Mouse (Mus musculus) frontal cortex, postnatal 25 days (tissue): ENCODE measurements around the gene Csrnp1.

ENCODE experiments used
- DNase-seq, 2 experiments: peaks; one replicate each; pipeline ENCODE4 v3.0.0; 2022; ENCODE audit warnings: low spot score in 2 of 2

Gene Csrnp1

DNA sequence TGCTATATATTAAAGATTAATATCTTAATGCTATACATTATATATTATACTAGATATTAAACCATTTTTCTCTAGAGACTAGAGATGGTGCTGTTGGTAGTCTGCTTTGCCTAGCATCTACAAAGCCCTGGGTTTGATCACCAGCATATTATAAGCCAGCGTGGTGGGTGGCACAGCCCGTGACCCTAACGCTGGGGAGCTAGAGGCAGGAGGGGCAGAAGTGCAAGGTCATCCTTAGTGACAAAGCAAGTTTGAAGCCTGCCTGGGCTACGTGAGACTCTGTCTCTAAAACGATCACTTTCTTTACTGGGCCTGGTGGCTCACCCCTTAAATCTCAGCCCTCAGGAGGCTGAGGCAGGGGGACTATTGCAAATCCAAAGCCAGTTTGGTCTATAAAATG is 18.4 kb upstream of the Csrnp1 start:
- DNase-seq = no peak

DNA sequence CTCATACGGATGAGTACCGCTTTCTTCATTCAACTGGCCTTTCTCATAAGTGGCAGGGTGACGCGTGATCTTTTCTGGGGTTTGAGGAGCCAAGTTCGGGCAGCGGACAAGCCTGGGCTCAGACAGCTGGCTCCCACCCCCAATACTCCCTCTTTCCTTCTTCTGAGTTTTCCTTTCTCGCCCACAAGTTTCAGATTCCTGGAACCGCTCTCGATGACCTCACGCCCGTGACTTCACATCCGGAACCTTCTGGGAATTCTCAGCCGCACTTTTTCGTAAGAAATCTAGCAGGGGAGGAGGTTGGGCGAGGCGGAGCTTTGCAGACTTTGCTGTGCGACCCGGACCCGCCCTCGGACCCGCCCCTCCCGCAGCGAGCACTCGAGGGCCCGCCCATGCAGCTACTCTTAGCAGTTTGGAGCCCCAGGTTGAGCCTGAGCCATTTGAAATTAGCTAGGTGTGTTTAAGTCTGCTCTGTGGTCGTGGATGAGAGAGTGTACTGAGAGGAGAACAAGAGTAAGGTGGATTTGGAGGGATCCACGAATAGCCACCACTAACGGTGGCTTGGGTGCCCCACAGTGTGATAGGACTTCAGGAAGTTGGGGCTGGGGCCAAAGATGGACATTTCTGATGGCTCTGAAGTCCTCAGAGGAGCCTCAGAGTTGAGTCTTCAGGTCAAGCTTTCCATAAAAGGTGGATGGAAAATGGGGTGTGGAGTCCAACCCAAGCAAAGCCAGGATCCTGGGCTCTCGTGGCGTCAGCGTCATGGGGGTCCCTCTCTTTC is 17.7 kb upstream of the Csrnp1 start:
- DNase-seq = no peak

DNA sequence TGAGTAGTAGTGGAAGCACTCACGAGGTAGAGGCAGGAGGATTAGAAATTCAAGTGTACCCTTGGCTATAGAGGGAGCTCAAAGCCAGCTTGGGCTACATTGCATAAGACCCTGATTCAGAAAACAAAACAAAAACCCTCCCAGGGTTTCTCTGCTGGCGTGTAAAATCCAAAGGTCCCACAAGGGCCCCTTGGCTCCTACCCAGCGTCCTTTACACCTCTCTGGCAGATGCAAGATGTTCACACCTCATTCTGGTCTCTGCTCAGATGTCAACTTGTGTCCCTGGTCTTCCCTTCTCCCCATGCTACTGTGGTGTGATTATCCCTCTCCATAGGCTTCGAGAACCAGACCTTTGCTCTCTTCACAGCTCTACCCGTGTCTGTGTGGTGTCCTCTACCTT is 16.3 kb upstream of the Csrnp1 start:
- no peak for DNase-seq

DNA sequence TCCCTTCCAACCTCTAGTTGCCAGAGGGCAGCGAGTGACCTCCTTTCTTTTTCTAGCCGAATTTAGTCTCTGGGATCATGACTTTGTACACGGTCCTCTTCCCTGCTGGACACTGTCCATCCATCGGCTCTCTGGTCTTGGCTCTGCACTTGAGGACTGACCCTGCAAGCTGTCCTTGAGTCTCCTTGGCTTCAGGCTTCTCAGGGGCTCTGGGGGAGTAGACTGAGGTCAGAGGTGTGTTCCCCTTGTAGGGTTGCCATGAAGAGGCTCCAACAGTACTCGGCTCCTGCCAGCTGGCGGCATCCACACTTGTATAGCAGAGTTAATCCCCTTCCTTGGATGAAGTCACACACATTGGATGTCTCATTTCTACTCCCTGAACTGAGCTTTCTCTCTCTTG is 15.2 kb upstream of the Csrnp1 start:
- DNase-seq = no peak

DNA sequence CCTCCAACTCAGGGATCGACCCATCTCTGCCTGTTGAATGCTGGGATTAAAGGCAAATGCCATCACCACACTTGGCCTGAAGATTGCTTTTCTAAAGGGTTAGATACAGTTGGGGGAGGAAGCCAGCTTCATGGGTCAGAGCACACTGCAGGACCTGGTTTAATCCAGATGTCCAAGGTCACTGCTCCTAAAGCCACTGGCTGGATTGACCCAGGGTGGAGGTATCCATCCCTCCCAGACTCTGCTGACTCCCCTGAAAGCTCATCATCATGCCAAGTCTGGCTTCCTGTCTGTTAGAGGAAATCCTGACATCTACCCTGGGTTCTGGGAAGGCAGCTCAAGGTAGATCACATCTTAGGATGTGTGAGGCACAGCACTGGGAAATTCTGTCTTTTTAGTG is 14.3 kb upstream of the Csrnp1 start:
- DNase-seq = no peak

DNA sequence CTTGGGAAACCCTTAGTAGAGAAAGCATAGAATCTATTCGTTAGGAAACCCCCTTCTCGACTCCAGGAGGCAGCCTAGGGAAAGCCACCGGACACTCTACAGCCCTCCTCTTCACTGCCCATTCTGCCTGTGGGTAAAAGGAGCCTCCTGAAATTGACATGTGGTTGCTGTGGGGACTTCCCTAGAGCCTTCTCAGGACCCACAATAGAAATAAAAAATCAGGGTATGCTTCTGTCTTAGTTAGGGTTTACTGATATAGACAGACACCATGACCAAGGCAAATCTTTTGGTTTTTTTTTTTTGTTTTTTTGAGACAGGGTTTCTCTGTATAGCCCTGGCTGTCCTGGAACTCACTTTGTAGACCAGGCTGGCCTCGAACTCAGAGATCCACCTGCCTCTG is 11.6 kb upstream of the Csrnp1 start:
- no peak for DNase-seq

DNA sequence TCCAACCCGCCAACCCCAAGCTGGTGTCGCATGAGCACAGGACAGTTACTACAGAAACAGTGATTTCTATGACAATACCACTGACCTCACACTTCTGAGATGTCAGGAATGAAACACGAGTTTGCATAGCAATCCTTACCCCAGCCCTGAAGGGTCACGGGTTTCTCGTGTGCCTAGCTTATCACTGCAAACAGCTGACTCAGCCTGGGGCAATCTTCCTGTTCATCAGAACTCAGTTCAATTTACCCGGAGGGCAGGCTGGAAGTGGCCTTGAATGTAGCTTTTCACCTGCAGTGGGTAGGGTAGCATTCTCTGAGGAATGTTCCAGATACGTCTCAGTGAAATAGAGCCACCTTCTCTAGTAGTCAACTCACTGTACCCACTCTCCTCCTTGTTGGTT is 9.7 kb upstream of the Csrnp1 start:
- DNase-seq = no peak

DNA sequence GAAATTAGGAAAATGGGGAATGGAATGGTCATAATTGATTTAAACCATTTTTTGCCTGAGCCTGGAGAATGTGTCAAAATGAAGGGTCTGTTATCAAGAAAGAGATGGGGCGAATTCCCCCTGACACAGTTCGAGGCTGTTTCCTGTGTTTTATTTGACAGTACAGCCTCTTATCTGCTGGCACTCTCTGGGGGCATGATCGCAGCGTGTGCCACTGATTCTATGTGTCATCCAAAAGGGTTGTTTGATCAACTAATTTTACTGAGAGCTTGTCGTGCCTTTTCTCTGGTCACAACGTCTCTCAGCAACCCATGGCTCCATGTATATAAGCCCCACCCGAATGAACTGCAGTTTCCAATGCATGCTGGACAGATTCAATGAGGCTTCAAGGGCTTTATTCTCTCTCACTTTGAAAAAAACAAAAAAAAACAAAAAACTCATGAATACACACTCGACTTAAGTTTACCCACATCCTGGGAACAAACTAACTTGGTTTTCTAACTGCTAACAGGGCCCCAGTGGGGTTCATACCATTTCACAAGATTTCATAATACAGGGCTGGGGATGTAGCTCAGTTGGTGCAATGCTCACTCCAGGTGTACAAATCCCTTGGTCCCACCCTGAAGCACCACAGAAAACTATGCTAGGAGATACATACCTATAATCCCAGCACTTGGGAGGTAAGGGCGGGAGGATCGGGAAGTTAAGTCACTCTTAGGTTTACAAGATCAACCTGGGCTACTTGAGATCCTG is 8.8 kb upstream of the Csrnp1 start:
- no peak for DNase-seq

DNA sequence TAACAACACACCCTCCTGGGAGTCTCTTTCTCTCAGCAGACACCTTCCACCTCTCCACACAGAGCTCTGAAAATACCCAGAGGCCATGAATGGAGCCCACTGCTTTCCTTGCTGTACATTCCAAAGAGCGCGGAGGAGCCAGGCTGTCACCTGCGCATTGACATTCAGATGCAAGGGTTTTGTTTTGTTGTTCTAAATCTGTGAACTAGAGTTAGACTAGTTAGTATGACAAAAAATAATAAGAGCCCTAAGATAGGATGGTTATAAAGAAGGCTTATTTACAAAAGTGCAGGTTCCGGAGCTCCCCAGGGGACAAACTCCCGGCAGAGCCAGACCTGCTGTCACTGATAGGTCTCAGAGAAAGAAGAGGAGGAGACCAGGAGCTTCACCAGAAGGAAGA is 6.9 kb upstream of the Csrnp1 start:
- no peak for DNase-seq

DNA sequence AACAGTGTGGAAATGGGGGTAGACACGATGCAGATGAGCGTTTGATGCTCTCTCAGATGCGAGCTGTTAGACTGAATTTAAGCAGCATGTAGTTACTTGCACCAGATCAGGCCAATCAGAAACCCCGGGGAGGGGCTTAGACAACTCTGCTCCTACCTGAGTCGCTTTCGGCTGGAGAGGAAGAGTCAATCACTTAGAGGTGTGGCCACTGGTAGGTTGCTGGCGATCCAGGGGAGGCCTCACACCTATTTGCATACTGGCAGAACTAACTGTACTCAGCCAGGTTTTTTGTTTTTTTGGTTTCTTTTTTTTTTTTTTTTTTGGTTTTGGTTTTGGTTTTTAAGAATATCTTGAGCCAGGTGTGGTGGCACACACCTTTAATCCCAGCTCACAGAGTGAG is 3.8 kb upstream of the Csrnp1 start:
- no peak for DNase-seq

DNA sequence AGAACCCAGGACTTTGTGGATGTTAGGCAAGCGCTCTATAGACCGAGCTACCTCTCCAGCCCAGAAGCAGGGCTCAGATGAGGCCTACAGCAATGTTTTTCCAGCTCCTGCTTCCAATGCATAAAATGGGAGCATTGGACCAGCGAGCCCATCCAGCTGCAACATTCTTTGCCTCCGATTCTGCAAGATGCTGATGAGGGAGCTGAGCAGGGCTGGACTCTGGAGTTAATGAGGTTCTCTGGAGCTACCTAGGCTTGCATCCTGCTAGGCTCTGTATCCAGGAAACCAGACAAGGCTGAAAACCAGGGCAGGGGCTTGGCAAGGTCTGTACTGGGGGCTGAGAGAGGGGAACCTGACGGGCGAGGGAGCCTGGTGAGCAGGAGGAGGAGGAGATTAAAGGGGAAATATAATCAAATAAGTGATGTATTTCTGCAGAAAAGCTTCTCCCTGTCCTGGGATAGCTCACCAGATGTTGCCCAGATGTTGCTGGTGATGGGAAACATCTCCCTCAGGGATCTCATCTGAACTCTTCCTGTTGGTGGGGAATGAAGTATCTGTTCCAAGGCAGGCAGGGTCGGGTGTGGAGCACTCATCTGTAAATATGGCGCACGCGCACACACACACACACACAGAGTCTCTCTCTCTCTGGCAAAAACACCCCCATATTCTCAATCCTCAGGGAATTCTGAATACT is 1.6 kb upstream of the Csrnp1 start:
- DNase-seq = no peak

DNA sequence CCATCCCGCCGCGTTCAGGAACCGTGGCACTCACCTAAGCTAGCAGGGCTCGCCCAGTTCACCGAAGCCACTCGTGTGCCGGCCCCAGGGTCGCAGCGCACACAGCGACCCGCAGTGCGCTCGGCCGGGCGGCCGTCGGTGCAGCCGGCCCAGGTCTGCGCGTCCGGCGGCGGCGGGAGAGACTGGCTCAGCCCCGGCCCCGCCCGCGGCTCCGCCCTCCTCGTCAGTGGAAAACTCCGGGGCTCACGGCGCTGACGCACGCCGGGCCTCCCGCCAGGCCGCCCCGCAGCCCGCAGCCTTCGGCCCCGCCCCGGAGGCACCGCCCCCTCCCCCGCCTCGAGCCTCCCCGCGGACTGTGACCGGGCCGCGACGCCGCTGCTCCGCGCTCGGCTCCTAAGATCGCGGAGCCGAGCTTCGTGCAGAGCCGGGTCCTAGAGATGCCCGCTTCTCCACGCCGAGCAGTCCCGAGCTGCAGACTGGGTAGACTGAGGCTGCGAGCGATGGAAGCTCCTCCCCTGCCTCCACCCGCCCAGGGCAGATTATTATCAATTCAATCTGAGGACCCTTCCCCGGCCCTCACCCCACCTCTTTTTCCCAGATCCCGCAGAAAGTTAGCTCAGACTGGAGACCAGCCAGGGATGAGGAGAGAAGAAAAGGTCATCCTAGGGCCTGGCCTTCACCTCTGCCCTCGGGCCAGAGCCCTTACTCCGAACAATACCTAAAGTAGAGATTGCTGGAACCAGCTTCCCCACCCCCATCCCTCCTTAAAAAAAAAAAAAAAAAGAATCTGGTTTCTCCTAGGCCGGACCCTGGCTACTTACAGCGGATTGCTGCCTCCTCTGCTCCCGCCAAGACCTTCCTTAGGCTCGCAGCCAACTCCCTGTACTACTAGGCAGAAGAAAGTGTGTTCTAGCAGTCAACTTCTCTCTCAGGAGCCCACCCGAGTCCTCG is 598 bp downstream of the Csrnp1 start:
- peak; percentile 67 to 71 for DNase-seq

DNA sequence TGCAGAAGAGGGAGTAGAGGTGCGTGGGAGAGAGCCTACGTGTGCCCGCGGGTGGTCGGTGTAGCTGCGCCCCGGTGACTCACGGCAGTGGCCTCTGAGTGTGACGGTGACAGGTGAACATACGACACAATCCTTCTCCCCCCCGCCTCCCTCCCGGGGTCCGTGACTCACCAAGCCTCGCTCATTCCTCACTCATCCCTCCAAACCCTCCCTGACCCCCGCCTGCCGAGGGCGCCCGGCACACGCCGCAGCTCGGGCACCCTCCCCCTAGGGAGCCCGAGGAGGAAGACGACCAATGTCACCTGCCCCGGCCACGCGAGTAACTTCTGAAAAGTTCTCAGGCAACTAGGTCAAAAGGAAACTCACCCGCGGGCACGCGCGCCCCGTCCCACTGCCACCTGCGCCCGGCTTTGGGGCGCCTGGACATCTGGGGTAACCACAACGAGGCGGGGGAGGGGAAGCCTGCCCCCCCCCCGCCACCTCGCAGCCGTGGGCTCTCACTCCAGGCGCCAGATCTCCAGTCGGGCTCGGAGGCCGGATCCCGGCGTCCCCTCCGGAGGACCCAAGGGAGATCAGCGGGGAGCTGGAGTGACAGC is 1.4 kb downstream of the Csrnp1 start:
- no peak for DNase-seq

DNA sequence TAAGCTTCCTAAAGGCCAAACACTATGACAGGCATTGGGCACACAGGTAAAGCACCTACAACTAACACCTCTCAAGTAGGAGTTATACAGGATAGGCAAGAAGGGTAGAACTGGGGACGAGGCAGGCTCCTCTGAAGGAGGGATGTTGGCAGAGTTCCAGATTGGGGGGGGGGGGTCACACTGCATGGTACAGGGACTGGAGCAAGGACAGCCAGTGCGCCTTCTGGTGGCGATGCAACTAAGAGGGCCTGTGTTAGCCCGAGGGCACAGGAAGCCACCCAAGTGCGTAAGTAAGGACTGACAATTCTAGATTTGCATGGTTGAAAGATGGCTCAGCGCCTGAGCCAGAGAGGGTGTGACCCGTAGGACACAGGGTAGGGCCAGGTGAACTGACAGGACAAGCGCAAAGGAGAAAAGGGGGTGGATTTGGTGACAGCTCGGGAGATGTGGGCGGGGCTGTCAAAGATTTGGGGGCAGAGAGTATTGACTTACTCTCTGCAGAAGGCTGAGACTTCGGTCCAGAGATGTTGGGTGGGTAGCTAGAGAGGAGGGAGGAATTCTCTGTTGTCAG is 2.1 kb downstream of the Csrnp1 start:
- no peak for DNase-seq

DNA sequence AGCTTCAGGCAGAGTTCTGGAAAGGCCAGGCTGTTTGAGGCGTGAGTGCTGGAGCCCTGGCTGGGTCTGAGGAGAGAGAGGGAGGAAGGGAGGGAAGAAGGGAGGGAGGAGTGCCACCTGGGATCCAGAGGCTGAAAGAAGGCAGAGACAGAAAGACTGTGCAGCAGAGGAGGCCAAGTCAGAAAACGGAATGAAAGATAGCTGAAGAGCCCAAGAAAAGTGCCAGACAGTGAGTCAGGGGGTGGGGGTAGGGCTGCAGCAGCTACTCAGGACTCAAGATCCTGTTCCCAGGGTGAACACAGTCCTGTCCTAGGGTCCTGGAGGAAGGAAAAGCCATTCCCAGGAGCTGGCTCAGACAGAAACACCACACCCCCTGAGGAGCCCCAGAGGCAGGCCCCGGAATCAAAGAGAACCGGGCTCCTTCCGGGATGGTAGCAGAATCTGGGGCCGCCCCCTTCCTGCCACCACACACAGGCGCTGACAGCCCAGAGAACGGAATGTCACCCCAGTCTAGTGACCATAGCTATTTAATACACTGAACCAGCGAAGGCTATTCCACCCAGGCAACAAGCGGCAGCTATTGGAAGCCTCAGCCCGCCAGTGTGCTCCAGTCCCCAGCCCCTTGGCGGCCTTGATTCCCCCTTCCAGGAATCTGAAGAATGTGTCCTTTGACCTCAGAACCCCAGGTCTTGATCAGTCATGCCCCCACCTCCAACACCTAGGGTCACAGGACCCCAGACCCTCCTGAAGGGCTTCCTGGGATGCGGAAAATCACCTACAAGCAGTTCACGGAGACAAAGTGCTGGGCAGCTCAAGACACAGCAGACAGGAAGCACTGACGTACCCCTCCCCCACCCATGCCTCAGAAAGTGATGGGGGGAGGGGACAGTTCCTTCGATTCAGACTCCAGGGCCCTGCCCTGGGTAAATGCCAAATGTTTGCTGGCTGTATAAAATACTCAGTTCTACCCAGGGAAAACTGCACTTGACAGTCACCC is 3.0 kb downstream of the Csrnp1 start:
- DNase-seq = no peak

DNA sequence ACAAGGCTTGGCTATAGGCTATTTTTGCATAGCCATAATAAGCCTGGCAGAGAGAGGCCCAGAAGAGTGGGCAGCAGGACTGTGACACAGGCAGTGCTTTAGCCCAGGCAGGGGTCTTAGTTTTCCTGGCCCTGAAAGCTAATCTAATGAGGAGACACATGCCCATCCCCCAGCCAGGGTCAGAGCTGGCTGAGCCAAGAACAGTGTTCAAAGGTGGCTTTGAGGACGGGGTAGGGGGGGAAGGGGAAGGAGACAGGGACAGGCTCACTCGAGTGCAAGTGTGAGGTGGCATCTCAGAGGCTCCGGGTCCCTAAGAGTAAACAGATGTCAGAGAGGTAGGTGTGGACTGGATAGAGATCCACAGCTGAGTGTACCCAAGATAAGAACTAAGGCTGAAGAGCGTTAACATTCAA is 3.7 kb downstream of the Csrnp1 start:
- no peak for DNase-seq

DNA sequence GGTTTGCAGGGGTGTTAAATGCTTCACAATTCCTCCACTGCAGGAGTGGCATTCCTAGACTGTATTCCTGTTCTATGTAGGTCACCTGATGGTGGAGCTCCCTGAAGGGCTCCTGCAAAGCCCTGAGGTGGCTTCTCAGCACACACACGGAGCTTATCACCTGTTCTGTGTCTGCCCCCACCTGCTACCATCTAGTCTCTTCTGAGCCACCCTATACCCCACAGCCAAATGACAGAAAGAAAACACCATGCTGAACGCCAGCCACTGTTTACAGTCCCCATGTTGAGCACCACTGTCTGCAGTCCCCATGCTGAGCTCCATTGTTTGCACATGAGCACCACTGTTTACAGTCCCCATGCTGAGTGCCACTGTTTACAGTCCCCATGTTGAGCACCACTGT is 4.7 kb downstream of the Csrnp1 start:
- DNase-seq = no peak

DNA sequence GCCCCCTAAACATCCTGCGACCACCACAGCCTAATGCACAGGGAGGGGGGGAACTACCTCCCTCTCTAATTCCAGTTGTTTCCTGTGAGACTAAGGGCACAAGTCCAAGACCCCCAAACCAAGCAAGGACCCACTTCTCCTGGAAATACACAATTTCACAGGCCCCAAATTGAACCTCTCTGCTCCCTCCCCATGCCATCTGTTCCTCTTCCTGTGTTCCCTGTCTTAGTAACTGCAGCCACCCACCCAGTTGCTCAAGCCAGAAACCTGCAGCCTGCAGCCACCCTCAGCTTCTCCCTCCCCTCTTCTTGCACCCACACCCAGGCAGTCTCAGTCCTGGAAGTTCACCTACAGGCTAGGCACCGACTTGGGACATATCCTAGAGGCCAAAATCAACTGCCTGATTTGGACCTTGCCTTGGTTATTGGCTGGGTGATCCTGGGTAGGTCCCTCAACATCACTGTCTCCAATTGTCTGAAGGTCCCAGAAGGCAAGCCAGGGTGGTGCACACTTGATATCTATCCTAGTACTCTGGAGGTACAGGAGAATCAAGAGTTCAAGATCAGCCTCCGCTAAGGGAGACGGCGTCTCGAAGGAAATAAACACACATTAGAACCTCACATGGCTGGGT is 5.5 kb downstream of the Csrnp1 start:
- no peak for DNase-seq

DNA sequence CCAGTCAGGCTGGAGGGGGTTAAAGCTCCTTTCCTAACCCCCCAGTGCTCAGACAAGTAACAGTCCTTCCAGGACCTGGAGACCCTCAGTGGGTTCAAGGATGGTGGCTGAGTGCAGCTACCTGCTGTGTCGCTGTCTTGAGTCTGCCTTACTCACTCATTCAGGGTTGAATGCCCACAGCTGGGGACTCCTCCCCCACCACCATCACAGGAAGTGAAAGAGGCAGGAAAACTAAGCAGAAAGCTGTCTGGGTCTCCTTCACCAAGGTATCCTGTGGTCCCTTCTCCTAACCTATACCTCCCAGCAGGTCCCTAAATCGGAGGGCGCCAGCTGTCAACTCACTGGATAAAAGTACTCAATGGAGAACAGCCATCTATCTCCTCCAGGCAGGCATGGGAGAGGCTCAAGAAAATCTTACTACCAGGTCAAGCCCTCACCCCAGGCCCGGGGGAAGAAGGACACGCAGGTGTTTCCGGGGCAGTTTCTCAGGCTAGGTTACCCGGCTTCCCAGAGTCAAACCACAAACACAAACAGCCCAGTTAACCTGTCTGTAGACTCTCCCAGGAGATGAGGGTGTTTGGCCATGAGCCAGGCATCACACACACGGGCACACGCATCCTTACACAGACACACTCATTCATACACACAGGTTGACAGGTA is 6.2 kb downstream of the Csrnp1 start:
- DNase-seq = no peak
